Comparison of ENCODE assay signal across 7 mouse cellular contexts in the genomic region with DNA sequence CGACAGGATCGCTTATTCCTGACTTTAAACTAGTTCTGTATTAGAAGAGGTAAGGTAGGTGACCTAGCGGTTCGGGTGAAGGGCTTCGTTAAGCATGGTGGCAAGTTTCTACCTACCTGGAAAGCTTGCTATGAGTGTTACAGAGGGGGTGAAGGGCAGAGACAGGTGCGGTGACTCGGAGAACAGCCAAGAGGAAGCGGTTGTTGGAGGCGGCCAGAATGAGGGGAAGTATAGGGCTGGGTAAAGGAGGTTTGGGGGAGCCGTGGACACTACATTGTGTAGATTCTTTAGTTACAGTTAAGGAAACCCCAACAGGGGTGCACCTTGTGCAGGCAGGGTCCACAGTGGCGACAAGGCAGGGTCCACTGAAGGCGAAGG. TPM values are rescaled to one million over a fixed set of nuclear protein-coding genes. Genes with fewer than 3 reads are reported as not detected.
DNase-seq lines count a peak whose midpoint lies in the region; ATAC-seq and TF ChIP-seq lines count a peak whose summit lies in the region.

No protein-coding gene starts in this region.

- peaks cover 7% of the 10 kb centered on the region for H3K4me1 ChIP-seq in spleen, adult 2 months (ENCODE audit: control insufficient read depth, insufficient read depth, insufficient read length)
- peaks cover 6% of the 10 kb centered on the region for H3K4me1 ChIP-seq in forebrain, embryonic 16.5 days (replicated peaks; ENCODE audit: control insufficient read depth, insufficient read depth, low read length)
- peaks cover 9% of the 10 kb centered on the region for H3K4me1 ChIP-seq in liver, embryonic 12.5 days
- peaks cover 13% of the 10 kb centered on the region for H3K4me1 ChIP-seq in stomach, embryonic 16.5 days (ENCODE audit: control insufficient read depth, insufficient read depth, low read length)

- peaks cover 3% of the 10 kb centered on the region for H3K27me3 ChIP-seq in spleen, adult 2 months (ENCODE audit: control insufficient read depth, insufficient read depth, low read length)
- peaks cover 11% of the 10 kb centered on the region for H3K27me3 ChIP-seq in forebrain, embryonic 16.5 days (replicated peaks; ENCODE audit: control insufficient read depth, insufficient read depth, low read length)
- H3K27me3 ChIP-seq in liver, embryonic 12.5 days (replicated peaks) = peaks cover 69% of the 10 kb centered on the region
- peaks cover 4% of the 10 kb centered on the region; the same call in 1 of the 2 replicates for H3K27me3 ChIP-seq in stomach, embryonic 16.5 days (ENCODE audit: control insufficient read depth, insufficient read depth, low read length)

- H3K9me3 ChIP-seq in forebrain, embryonic 16.5 days (ENCODE audit: control insufficient read depth, low read length) = no peaks in the 10 kb centered on the region
- no peaks in the 10 kb centered on the region for H3K9me3 ChIP-seq in liver, embryonic 12.5 days (replicated peaks)
- H3K9me3 ChIP-seq in stomach, embryonic 16.5 days (replicated peaks; ENCODE audit: control insufficient read depth, low read length) = no peaks in the 10 kb centered on the region

- TF ChIP-seq POLR2A in spleen, adult 2 months (IDR thresholded peaks at IDR 0.05; ENCODE audit: low read depth, low read length) = no peak

- H3K9ac ChIP-seq in forebrain, embryonic 16.5 days (replicated peaks; ENCODE audit: low read depth, low read length) = peak overlapping the region; percentile 52
- no peak overlapping the region for H3K9ac ChIP-seq in liver, embryonic 12.5 days
- H3K9ac ChIP-seq in stomach, embryonic 16.5 days (ENCODE audit: low read length) = peak overlapping the region; percentile 85

- no peaks in the 10 kb centered on the region for H3K36me3 ChIP-seq in spleen, adult 2 months (ENCODE audit: control insufficient read depth, insufficient read depth, low read length)
- H3K36me3 ChIP-seq in forebrain, embryonic 16.5 days (ENCODE audit: control insufficient read depth, insufficient read depth) = no peaks in the 10 kb centered on the region
- H3K36me3 ChIP-seq in liver, embryonic 12.5 days = no peaks in the 10 kb centered on the region
- H3K36me3 ChIP-seq in stomach, embryonic 16.5 days (ENCODE audit: control insufficient read depth, insufficient read depth, low read length) = no peaks in the 10 kb centered on the region

- no peak for TF ChIP-seq CTCF in spleen, adult 2 months (IDR thresholded peaks at IDR 0.05; ENCODE audit: extremely low read depth, insufficient read depth, insufficient read length, insufficient replicate concordance)

- 25% methylated on average over 12 of the region's 12 CpGs for whole genome bisulfite sequencing in spleen, adult 2 months
- 34% methylated on average over 12 of the region's 12 CpGs for WGBS in forebrain, embryonic 16.5 days
- WGBS in liver, embryonic 12.5 days (ENCODE audit: insufficient replicate concordance) = 25% methylated on average over 12 of the region's 12 CpGs
- WGBS in stomach, embryonic 16.5 days = 33% methylated on average over 12 of the region's 12 CpGs

- no peak for DNase-seq in spleen, adult 2 months (ENCODE audit: low read depth in 1 of 2, low spot score in 2 of 2)
- no peak for DNase-seq in spleen, postnatal 14 days (ENCODE audit: low spot score in 2 of 2)
- no peak for DNase-seq in natural killer cell, adult 2 months (ENCODE audit: low spot score in 2 of 2)
- DNase-seq in layer of hippocampus, adult 11-12 months (ENCODE audit: low spot score) = no peak

- H3K4me2 ChIP-seq in forebrain, embryonic 16.5 days (ENCODE audit: low read length) = peak overlapping the region; percentile 67
- peak overlapping the region; percentile 78 for H3K4me2 ChIP-seq in liver, embryonic 12.5 days
- peak overlapping the region; percentile 93 for H3K4me2 ChIP-seq in stomach, embryonic 16.5 days (ENCODE audit: low read depth, low read length)

- peak overlapping the region; percentile 34 for H3K4me3 ChIP-seq in spleen, adult 2 months (ENCODE audit: extremely low read depth, insufficient read depth, insufficient read length)
- peak overlapping the region; percentile 47 for H3K4me3 ChIP-seq in forebrain, embryonic 16.5 days (replicated peaks; ENCODE audit: low read length)
- H3K4me3 ChIP-seq in liver, embryonic 12.5 days = peak overlapping the region; percentile 56
- H3K4me3 ChIP-seq in stomach, embryonic 16.5 days (replicated peaks; ENCODE audit: low read length) = peak overlapping the region; percentile 75

- ATAC-seq in forebrain, embryonic 16.5 days = peak; percentile 39; the same call in 1 of the 2 replicates
- no peak; the same call in 1 of the 2 replicates for ATAC-seq in liver, embryonic 12.5 days
- no peak; the same call in 1 of the 2 replicates for ATAC-seq in stomach, embryonic 16.5 days (ENCODE audit: insufficient read depth, low FRiP score)

- H3K27ac ChIP-seq in spleen, adult 2 months (ENCODE audit: insufficient read depth, low read length) = no peak overlapping the region
- no peak overlapping the region for H3K27ac ChIP-seq in forebrain, embryonic 16.5 days (ENCODE audit: low read length)
- H3K27ac ChIP-seq in liver, embryonic 12.5 days = no peak overlapping the region
- no peak overlapping the region for H3K27ac ChIP-seq in stomach, embryonic 16.5 days (ENCODE audit: low read length)

RNA-seq across cellular contexts. Expression of gene Tnfrsf11a, which starts 0.5 kb away (rescaled TPM):
- 3.1 and 3.9 TPM in 2 replicates for polyA plus RNA-seq in spleen, adult 2 months (2012; rRNA removed)
- 0.18 and 0.19 TPM in 2 replicates for polyA plus RNA-seq in forebrain, embryonic 16.5 days (2015; fragmentation: Nextera tagmentation; extraction: Ambion mirVana)
- polyA plus RNA-seq in liver, embryonic 12.5 days (2016; fragmentation: Nextera tagmentation; extraction: Ambion mirVana) = 0.47 and 0.63 TPM in 2 replicates
- 1.8 and 2.2 TPM in 2 replicates for polyA plus RNA-seq in stomach, embryonic 16.5 days (2015; fragmentation: Nextera tagmentation; extraction: Ambion mirVana)
